Mouse (Mus musculus) liver, adult 2 months (tissue): ENCODE results near the gene Rps8. TPM values are rescaled to one million over a fixed set of nuclear protein-coding genes. Genes with fewer than 3 reads are reported as not detected.

Source experiments
- DNase-seq: peaks from one replicate; pipeline ENCODE4 v3.0.0-alpha.2; 2011; ENCODE audit warnings: low read depth, low spot score; ENCODE audit errors: extremely low read depth
- H3K27ac ChIP-seq: fragments of 200-500 bp; replicated peaks from 2 replicates; pipeline ENCODE4 v1.5.1; 2012; ENCODE audit warnings: low read depth, mild to moderate bottlenecking, control low read depth, inconsistent platforms, low read length; ENCODE audit not compliant: insufficient read depth
- H3K27me3 ChIP-seq: fragments of 200-500 bp; 2 replicates; pipeline ENCODE4 v1.6.1; 2012; ENCODE audit warnings: mild to moderate bottlenecking, moderate library complexity, low read length, inconsistent platforms; ENCODE audit not compliant: control insufficient read depth, insufficient read depth
- H3K36me3 ChIP-seq: fragments of 200-500 bp; 2 replicates; pipeline ENCODE4 v1.6.1; 2012; ENCODE audit warnings: low read length, inconsistent platforms; ENCODE audit not compliant: control insufficient read depth, insufficient read depth
- H3K4me1 ChIP-seq: fragments of 200-500 bp; 2 replicates; pipeline ENCODE4 v1.6.1; 2011; ENCODE audit warnings: low read length; ENCODE audit not compliant: control insufficient read depth, insufficient read depth
- H3K4me3 ChIP-seq: fragments of 200-500 bp; 2 replicates; pipeline ENCODE4 v1.5.1; 2011; ENCODE audit warnings: low read depth, mild to moderate bottlenecking, control low read depth, low read length, moderate library complexity; ENCODE audit not compliant: insufficient read depth
- H3K79me2 ChIP-seq: fragments of 200-500 bp; 2 replicates; pipeline ENCODE4 v1.6.1; 2012; ENCODE audit warnings: inconsistent platforms, mild to moderate bottlenecking, low read length, moderate library complexity; ENCODE audit not compliant: control insufficient read depth, insufficient read depth
- H3K9ac ChIP-seq: fragments of 200-500 bp; 2 replicates; pipeline ENCODE4 v1.6.1; 2012; ENCODE audit warnings: low read depth, mild to moderate bottlenecking, control low read depth, inconsistent platforms, low read length
- CTCF ChIP-seq: fragments of 200-500 bp; IDR thresholded peaks from 2 replicates; pipeline ENCODE4 v1.5.1; 2011; ENCODE audit warnings: low read depth, low read length, control low read depth
- POLR2A ChIP-seq: fragments of 200-500 bp; IDR thresholded peaks from 2 replicates; pipeline ENCODE4 v1.6.1; 2011; ENCODE audit warnings: low read length, control low read depth; ENCODE audit not compliant: insufficient read depth; ENCODE audit errors: extremely low read depth
- WGBS: fragments of 180-500 bp; shearing (Covaris S2); methylation state at CpG from one replicate; pipeline ENCODE4 v1.1.7; 2018; 5-methylcytosine and 5-hydroxymethylcytosine counted together
- polyA plus RNA-seq: library from polyadenylated mRNA; depleted of rRNA; stranded (reverse); fragments of >200 nt; gene quantifications from 2 replicates; pipeline ENCODE4 v1.2.3, GENCODE M21; 2012
- total RNA-seq: library from RNA; depleted of rRNA; stranded (reverse); fragments of >200 nt; gene quantifications from 2 replicates; pipeline ENCODE4 v1.2.3, GENCODE M21; 2014

The Rps8 gene
- total and polyA plus RNA-seq, 2 experiments: 370 to 449 TPM

GRCm38 (mm10) chr4:117136034-117136433 lies 20.0 kb downstream of the Rps8 start:
- DNase-seq: peak; percentile 100
- Histone ChIP-seq H3K4me1 (peaks cover 20% of the 10 kb centered on the region), H3K9ac (peak overlapping the region; percentile 68), H3K79me2 (peaks cover 6% of the 10 kb centered on the region; the same call in 1 of the 2 replicates), H3K4me3 (peak overlapping the region; percentile 29; the same call in 1 of the 2 replicates), H3K36me3 (peaks cover 13% of the 10 kb centered on the region; the same call in 1 of the 2 replicates), H3K27ac (peak overlapping the region; percentile 88), H3K27me3 (no peaks in the 10 kb centered on the region)
- 9% methylated on average over 8 of the region's 8 CpGs for WGBS
- no peak for TF ChIP-seq CTCF
- TF ChIP-seq POLR2A: peak; percentile 49; the same call in 1 of the 2 replicates

- Histone ChIP-seq H3K9ac (peak overlapping the region; percentile 65), H3K27me3 (no peaks in the 10 kb centered on the region), H3K36me3 (peaks cover 28% of the 10 kb centered on the region), H3K4me3 (peak overlapping the region; percentile 44), H3K27ac (peak overlapping the region; percentile 89), H3K79me2 (peaks cover 6% of the 10 kb centered on the region; the same call in 1 of the 2 replicates), H3K4me1 (peaks cover 26% of the 10 kb centered on the region)
- TF ChIP-seq POLR2A (no peak), CTCF (no peak)
- 9% methylated on average over 2 of the region's 2 CpGs for WGBS
- peak; percentile 82 for DNase-seq
Measured at GRCm38 (mm10) chr4:117134601-117134995, 21.4 kb downstream of the Rps8 start.

- Histone ChIP-seq H3K36me3 (peaks cover 33% of the 10 kb centered on the region), H3K9ac (peak within 1 kb of the TSS; percentile 85), H3K4me3 (peak within 1 kb of the TSS; percentile 82), H3K79me2 (peaks cover 6% of the 10 kb centered on the region; the same call in 1 of the 2 replicates), H3K27me3 (no peaks in the 10 kb centered on the region), H3K4me1 (peaks cover 26% of the 10 kb centered on the region), H3K27ac (peak within 1 kb of the TSS; percentile 89)
- DNase-seq: peak; percentile 93
- WGBS: 1% methylated on average over 48 of the region's 48 CpGs
- TF ChIP-seq CTCF (peak; percentile 13; the same call in 1 of the 2 replicates), POLR2A (peak; percentile 93)
Measured at GRCm38 (mm10) chr4:117133817-117134600, 22.0 kb downstream of the Rps8 start, which contains the start of gene Plk3. Gene Plk3 (minus strand): TSS chr4:117133963.

GRCm38 (mm10) chr4:117133366-117133796 lies 22.7 kb downstream of the Rps8 start:
- peak overlapping the region; percentile 85 for H3K9ac ChIP-seq
- under 1% methylated on average over 42 of the region's 42 CpGs for WGBS
- no peak for TF ChIP-seq CTCF
- H3K36me3 ChIP-seq: peaks cover 39% of the 10 kb centered on the region
- H3K4me3 ChIP-seq: peak overlapping the region; percentile 82
- no peaks in the 10 kb centered on the region for H3K27me3 ChIP-seq
- DNase-seq: no peak
- H3K27ac ChIP-seq: peak overlapping the region; percentile 58
- H3K79me2 ChIP-seq: peaks cover 6% of the 10 kb centered on the region; the same call in 1 of the 2 replicates
- H3K4me1 ChIP-seq: peaks cover 23% of the 10 kb centered on the region

GRCm38 (mm10) chr4:117132794-117133143 lies 23.3 kb downstream of the Rps8 start:
- TF ChIP-seq POLR2A: no peak
- Histone ChIP-seq H3K27ac (peak overlapping the region; percentile 58), H3K36me3 (peaks cover 44% of the 10 kb centered on the region), H3K4me1 (peaks cover 21% of the 10 kb centered on the region), H3K4me3 (peak overlapping the region; percentile 82), H3K9ac (peak overlapping the region; percentile 85), H3K27me3 (no peaks in the 10 kb centered on the region), H3K79me2 (peaks cover 6% of the 10 kb centered on the region; the same call in 1 of the 2 replicates)
- 42% methylated on average over 11 of the region's 11 CpGs for WGBS
- no peak for DNase-seq
